Mouse (Mus musculus) T-helper 2 cell (primary cell): Measurements from ENCODE around the gene Nenf.

ENCODE experiments used
- in situ Hi-C: fragments of 300-600 bp; cut with MboI, MseI; formaldehyde crosslinking; loops from one replicate; pipeline ENCODE4 v1.15.1; 2025; ENCODE audit warnings: high pct_unique_total_duplicates

Nenf gene

DNA sequence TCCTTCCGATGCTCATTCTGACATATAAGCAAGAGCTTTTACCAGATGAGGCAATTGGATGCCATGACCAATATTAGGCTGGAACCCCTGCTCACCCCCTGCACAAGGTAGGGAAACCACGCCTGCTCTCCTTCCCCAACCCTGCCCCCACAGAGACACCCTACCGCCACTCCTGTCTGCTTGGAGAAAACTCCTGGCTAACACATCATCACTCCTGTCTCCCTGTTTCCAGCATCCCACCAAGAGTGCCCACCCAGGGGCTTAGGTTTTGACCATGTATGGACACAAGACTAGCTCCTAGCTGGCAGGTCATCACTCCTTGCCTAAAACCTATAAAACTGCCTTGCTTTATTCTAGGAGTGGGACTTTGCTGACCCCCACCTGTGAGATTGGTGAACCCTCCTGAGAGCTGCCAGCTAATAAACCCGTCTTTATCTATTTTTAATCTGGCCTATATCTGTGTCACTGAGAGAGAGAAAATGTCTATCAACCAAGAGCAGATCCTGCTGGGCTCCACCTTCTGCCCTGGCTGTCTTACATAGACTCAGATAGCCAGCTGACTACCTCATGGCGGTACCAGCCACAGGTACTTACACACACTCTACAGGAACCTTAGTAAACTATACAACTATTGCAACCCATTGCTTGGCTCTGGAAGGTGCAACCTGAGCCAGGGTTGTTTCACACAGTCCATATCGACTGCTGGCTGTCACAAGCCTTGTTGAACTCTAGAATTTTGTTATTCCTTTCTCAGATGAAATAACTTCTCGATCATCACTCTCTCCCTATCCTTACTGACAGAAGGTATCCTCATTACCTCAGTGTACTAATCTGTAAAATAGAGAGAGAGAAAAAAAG is 7.0 kb upstream of the Nenf start:
- in situ Hi-C loops: loop anchor here (10.0 to 25.0 kb wide), 2 partner anchors 487 to 1820 kb away; partner anchors contain the start of gene Nek2

DNA sequence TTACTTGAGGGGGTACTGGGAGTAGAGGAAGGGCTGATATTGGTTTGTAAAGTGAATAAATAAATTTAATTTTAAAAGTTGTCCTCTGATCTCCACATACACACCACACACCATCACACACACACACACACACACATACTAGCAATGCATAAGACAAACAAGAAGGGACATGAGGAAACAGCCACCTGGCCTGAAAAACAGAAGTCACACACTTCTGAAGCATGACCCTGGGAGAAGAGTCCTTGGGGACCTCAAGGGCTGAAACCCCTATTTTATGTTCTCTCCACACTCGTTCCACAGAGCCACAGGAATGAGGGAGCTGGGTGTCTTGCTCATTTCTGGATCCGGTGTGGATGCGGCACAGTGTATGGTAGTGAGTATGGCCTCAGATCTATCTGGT is 5.4 kb upstream of the Nenf start:
- in situ Hi-C loops: loop anchor here (10.0 kb wide), 1 partner anchor 1821 kb away; no protein-coding TSS in a partner anchor

DNA sequence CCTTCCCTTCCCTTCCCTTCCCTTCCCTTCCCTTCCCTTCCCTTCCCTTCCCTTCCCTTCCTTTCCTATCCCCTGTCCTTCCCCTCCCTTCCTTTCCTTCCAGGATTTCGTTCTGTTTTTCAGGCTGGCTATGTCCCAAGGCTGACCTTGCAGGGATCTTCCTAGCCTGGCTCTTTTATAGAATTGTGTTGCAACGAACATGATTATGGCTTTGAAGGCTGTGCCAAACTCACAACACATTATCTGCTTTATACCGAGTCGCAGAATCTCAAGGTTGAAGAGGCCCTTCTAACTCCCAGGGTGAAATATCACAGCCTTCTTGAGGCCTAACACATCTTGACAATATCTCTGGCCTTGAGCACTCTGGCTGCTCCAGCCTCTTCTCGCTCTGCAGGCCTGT is 692 bp upstream of the Nenf start:
- in situ Hi-C loops: no loop called here

DNA sequence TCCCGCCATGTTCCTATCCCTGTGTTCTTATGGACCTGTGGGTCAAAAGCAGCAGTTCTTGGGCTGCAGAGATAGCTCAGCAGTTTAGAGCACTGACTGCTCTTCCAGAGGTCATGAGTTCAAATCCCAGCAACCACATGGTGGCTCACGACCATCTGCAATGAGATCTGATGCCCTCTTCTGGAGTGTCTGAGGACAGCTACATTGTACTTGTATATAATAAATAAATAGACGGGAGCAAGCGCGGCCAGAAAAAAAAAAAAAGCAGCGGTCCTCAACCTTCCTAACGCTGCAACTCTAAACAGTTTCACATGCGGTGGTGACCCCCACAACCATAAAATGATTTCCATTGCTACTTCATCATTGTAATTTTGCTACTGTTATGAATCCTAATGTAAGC is 1.2 kb downstream of the Nenf start:
- in situ Hi-C loops: no loop called here

DNA sequence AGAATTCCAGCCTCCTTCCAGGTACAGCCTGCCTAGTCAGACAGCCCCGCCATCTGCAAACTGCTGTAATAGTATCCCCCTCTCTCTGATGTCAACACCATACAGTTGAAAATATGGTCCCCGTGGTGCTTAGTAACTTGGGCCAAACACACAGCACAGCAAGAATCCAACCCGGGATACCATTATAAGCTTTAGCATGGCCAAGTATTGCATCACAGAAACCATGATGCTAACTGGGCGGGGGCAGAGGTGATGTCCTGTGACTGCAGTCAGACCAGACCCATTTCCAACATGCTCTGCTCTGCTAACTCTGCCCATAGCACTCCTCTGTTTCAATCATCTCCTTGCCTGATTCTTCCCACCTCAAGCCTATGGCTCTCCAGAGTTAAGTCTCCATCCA is 4.1 kb downstream of the Nenf start:
- in situ Hi-C loops: no loop called here

DNA sequence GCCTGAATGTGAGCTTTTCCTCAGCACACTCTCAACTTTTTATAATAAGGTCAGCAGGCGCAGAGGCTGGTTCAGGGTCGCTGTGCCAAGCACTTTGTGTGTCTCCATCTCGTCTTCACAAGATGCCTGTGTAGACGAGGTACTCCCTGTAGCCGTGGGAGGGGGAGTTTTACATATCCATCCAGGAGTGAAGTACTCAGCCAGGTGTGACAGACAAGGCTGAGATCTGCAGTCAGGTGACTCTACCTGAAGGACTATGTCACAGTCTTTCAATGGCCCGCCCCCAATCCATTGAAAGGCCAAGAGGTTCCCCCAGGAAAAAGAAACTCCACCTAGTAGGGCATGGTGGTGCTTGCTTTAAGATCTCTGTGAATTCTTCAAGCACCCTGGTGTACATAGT is 4.8 kb downstream of the Nenf start:
- in situ Hi-C loops: no loop called here

DNA sequence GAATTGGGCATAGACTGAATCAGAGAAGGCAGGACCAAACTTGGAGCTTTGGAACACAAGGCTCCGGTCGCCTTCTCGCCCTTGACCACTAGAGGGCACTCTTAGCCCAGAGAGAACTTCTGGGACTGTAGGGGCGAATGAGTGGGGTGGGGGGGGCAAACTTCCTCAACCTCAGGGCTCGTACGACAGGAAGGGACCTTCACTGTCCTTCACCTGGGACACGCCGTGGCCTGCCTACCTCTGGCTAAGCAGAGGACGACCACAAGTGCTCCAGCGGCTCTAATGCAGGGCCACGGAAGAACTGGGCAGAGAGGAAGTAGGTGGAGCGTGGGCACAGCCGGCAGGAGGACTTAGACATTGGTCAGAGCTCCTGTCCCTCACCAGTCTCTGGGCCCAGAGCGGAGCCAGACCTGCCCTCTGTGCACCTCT is 5.5 kb downstream of the Nenf start:
- in situ Hi-C loops: no loop called here

DNA sequence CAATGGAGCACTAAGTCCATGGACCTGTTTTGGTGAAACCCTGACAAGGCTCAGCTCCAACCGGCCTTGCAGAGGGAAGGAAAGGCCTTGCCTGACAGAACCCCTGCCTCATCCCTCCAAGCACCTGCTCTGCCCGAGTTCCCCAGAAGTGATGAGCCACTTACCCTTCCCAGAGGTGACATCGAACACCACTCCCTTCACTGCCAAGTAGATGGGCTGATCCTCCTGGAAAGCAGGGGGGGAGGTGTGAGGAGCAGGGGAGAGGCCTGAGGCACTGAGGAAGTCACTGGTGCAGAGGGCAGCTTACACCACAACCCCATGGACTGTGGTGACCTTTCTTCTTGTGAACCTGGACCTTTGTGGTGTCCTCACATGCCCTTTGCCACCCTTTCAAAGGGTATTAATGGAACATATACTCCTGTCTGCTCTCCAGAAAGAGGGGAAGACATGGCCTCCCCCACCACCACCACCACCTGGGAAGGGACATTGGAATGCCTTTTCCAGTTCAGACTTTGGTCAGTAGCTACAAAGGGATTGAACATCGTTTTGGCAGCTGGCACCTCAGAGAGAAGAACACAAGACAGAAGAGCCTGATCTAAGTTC is 6.6 kb downstream of the Nenf start:
- in situ Hi-C loops: no loop called here

DNA sequence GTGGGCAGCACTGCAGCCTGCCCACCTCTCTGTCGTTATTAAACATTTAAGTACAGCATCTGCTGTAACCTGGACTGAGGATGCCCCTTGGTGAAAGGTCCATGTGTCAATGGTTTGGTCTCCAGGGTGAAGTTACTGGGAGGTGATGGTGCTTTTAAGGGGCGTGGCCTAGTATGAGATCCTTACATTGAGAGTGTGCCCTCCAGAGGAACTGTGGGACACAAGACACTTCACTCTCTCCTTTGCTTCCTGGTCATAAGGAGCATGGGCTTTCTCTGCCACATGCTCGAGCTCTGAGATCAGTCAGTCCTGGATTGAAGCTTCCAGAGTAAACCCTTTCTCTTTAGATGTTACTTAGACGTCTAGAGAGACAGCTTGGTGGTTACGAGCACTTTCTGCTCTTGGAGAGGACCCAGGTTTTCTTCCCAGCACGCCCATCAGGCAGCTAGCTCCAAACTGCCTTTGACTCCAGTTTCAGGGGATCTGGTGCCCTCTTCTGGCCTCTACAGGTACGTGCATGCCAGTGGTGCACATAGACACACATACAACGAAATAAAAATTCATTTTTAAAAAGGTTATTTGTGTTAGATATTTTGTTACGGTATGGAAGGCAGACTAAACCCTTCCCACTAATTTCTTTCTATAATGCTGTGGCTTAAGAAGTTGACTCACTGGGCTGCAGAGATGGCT is 10.1 kb downstream of the Nenf start:
- in situ Hi-C loops: no loop called here

DNA sequence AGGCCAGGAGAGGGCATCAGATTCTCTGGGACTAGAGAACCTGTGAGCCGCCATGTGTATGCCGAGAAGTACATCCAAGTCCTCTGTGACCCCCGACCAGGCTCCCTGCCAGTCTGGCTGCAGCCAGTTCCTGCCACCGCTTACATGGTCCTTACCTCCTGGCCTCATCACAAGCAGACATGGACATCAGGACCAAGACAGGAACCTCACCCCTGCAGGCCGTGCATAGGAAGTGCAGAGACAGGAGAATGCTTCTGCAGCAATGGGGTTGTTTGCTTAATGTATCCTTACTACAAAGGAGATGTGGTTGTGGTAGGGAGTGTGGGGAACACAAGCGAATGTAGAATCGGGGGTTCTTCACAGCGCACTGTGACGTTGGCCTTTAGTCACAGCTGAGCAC is 11.7 kb downstream of the Nenf start:
- in situ Hi-C loops: no loop called here

DNA sequence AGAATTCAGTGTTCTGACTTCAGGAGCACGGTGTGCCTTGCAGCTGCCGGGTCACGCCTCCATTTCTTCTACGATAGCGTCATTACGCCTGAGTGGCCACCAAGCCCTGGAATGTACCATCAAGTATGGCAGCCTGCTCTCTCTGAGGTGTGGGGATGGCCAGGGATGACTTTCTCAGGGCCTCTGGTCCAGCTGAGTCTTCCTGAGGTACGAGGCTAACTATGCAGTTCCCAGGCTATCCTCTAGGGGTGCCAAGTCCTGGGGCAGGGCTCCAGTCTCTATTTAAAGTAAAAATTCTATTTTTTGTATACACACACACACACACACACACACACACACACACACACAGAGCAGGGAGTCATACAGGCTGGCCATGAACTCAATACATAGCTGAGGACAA is 12.4 kb downstream of the Nenf start:
- in situ Hi-C loops: no loop called here

DNA sequence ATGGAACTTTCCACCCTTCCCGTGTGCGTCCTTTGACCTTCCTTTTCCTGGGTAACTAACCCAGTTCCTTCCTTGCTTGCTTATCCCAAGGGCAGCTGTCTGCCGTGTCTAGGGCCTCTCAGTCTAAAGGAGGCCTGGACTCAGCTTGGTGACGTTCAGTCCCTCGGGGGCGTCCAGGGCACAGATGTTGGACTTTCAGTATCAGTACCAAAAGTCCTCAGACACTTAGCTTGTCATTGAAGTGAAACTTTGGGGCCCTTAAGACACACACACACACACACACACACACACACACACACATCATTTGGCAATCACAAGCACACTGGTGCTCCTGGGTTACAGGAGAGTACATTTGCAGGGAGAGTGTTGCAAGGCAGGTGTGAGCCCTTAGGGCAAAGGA is 13.8 kb downstream of the Nenf start:
- in situ Hi-C loops: no loop called here

DNA sequence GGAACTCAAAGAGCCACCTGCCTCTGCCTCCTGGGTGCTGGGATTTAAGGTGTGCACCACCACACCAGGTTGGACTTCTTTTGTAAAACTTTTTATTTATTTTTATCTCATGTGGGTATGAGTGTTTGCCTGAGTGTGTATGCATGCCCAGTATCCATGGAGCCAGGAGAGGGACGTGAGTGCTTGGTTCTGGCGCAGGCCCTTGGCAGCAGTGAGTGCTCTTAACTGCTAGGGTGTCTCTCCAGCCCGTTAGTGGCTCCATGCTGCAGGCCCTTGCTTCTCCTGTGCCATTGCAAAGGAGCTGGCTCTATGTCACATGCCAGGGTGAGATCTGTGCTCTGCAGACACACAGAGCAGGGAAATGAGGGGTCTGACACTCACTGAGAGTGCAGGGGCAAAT is 14.3 kb downstream of the Nenf start:
- in situ Hi-C loops: no loop called here

DNA sequence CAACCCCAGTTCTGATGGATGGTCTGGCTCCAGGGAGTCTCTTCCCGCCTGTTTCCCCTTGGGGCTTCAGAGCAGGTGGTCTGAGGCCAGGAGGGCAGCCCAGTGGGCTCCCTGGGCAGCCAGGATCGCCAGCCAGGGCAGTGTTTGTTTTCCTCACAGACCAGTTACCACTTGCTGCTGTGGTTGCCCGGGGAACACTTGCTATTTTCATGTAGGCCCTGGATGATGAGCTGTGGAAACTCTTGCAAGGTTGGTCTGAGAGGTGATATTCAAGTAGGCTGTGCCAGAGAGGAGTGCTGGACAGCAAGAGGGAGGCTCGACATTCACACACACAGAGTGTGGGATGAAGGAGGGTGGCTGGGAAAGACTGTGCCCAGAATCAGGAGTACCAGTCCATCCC is 16.1 kb downstream of the Nenf start:
- in situ Hi-C loops: no loop called here

DNA sequence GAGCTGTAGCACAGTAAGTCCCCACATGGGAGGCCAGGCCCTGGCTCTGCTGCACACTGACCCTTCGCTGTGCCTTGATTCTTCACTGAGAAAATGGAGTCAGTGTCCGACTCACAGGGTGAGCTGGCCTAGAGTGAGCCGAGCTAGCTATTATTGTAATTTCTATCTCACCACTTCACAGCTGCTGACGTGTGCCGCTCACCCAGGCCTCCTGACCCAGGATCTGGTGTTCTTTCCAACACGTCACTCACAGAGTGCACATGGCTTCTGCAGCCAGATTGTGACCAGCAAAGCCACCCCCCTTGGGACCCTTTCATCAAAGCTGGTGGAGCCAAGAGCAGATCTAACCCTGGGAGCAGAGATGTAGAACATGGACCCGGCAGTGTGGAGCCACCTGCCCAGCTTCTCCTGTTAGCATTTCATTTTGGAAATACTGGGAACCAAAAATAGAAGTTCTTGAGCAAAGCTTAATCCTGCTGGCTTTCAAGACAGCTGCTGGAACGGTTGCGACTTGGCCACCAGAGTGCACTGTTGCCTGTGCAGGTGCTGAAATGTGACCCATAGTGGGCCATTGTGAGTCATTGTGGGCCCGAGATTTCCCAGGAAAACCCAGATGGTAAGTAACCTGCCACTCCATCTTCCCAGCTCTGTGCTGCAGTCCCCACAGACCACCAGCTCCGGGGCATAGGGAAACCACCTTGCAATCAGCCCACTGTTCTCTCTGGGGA is 18.6 kb downstream of the Nenf start:
- in situ Hi-C loops: no loop called here

DNA sequence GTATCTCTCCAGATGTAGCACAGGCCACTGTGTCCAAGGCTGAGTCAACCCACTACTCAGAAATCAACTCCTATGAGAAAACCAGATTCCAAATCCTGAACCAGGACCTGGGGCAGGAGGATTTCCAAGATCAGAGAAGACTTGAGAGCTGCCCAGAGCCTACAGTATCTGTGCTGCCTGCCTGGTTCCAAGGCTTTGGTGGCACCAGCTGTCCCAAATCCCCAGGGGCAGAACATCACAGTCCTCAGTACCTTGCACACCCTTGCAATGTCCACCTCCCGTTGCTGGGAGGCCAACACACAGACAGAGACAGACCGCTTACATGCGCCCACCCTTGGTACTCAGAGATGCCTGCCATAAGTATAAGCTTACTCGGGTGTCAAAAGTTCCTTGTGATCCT is 19.7 kb downstream of the Nenf start:
- in situ Hi-C loops: no loop called here

DNA sequence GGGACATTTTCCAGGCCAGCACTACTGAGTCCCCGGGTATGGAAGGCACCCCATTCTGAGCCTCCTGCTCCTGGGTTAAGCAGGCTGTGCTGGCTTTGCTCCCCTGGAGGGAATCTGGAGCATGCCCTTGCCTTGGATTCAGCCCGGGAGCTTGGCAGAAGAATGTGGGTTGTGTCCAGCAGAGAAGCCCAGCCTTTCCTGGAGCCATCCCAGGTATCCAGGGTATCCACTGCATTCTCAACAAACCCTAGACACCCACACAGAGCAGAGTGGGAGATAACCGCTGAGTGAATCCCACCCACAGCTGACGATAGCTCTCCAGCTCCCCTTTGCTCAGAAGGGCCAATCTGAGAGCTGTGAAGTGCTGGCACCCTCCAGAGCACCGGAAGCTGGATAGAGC is 21.5 kb downstream of the Nenf start:
- in situ Hi-C loops: no loop called here

DNA sequence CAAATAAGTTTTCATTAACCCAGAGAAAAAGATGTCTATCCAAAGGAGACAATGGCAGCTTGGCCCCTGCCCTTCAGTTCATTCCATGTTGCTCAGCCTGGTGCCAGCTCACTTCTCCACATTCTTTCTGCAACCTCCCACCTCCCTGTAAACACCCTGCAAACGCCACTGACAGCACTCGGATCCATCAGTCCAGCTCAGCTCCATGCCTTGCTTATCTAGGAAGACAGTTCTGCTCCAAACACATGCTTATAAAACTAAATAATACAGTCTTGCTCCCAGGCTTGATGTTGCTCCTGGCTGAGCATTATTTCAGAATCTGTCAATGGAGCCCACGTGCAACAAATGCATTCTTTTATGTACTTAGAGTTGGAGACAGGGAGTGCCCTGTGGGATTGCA is 22.2 kb downstream of the Nenf start:
- in situ Hi-C loops: no loop called here

DNA sequence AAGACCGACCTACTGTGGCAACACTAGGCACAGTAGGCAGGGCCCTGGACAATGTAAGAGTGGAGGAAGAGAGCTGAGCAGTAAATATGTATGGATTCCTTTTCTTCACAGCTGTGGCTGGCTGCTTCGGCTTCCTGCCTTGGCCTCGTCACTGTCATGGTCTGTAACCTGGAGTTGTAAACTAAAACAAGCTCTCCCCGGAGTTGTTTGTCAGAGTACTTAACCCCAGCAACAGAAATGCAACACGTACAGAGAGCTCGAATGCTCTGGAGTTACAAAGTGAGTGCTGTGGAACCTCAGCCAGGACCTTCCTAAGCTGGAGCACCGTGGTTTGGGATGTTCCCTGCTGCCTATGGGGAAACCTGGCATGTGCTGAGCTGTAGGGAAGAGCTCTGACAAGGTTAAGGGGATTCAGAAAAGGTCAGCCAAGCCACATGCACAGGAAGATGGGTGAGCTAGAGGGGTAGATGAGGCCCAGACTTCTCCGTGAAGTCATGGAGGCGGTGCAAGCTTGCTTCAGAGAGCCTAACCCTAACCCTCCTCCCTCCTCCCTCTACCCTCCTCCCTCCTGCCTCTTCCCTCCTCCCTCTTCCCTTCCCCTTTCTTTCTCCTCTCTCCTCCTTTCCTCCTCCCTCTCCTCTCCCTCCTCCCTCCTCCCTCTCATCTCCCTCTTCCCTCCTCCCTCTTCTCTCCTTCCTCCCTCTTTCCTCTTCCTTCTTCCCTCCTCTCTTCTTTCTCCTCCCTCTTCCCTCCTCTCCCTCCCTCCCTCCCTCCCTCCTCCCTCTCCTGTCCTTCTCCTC is 23.8 kb downstream of the Nenf start:
- in situ Hi-C loops: no loop called here

DNA sequence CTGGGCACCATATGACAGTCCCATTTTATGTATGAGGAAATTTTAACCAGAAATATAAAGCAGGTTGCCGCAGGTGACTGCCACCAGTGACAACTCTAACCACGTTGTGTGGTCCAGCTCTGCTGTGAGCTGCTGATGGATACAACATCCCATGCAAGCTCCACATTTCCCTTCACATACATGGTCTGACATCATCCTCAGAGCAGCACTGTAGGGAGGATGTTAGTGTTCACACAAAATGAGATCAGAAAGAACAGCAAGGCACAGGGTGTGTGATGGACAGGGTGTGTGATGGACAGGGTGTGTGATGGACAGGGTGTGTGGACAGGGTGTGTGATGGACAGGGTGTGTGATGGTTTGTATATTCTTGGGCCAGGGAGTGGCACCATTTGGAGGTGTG is 24.9 kb downstream of the Nenf start:
- in situ Hi-C loops: no loop called here

DNA sequence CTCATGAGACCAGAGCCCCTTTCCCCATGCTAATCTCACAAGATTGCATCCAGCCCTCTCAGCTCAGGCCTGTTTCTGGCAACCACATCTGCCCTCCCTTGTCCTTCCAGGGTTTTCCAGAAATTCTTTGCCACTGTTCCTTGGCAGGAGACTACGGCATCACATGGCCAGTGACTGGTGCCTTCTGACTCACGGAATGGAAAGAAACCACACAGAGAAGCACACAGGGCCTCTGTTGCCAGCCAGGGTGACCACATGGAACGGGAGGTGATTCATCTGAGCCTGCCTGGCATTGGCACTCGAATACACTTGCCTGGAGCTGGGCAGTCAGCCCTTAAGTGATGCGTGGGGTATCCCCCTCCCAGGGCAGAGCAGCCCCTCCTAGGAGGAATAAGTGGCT is 25.6 kb downstream of the Nenf start:
- in situ Hi-C loops: no loop called here
